Mouse (Mus musculus) midbrain, embryonic 11.5 days (tissue): ENCODE measurements around the gene Actbl2. TPM values are rescaled to one million over a fixed set of nuclear protein-coding genes. Genes with fewer than 3 reads are reported as not detected.

Experiments used
- ATAC-seq: fragments of 200-750 bp; cut with Nextera tagmentation; 2 replicates; pipeline ENCODE4 v1.8.0; 2017; ENCODE audit warnings: moderate TSS enrichment, moderate library complexity; ENCODE audit not compliant: low FRiP score
- DNase-seq: peaks from one replicate; pipeline ENCODE4 v3.0.0; 2015; ENCODE audit warnings: low spot score; ENCODE audit errors: missing footprints
- H3K27ac ChIP-seq: fragments of 300-500 bp; sonication (generic); 2 replicates; pipeline ENCODE4 v1.5.1; 2014; ENCODE audit warnings: low read depth, low read length
- H3K27me3 ChIP-seq: fragments of 300-500 bp; sonication (generic); 2 replicates; pipeline ENCODE4 v1.6.1; 2014; ENCODE audit warnings: mild to moderate bottlenecking, low read length, moderate library complexity, mixed read lengths; ENCODE audit not compliant: control insufficient read depth, insufficient read depth
- H3K36me3 ChIP-seq: fragments of 300-500 bp; sonication (generic); 2 replicates; pipeline ENCODE4 v1.6.1; 2014; ENCODE audit warnings: mild to moderate bottlenecking, low read length, moderate library complexity, mixed read lengths; ENCODE audit not compliant: control insufficient read depth, insufficient read depth
- H3K4me1 ChIP-seq: fragments of 300-500 bp; sonication (generic); 2 replicates; pipeline ENCODE4 v1.6.1; 2014; ENCODE audit warnings: low read length; ENCODE audit not compliant: control insufficient read depth, insufficient read depth
- H3K4me2 ChIP-seq: fragments of 300-500 bp; sonication (generic); 2 replicates; pipeline ENCODE4 v1.6.1; 2014; ENCODE audit warnings: mild to moderate bottlenecking, moderate library complexity
- H3K4me3 ChIP-seq: fragments of 300-500 bp; sonication (generic); 2 replicates; pipeline ENCODE4 v1.5.1; 2014; ENCODE audit warnings: low read depth, low read length
- H3K9ac ChIP-seq: fragments of 300-500 bp; sonication (generic); 2 replicates; pipeline ENCODE4 v1.6.1; 2014; ENCODE audit warnings: low read length
- H3K9me3 ChIP-seq: fragments of 300-500 bp; sonication (generic); 2 replicates; pipeline ENCODE4 v1.6.1; 2016; ENCODE audit warnings: low read length; ENCODE audit not compliant: control insufficient read depth
- WGBS: fragments of 180-500 bp; shearing (Covaris S2); extraction: QIAGEN DNeasy Blood & Tissue Kit; methylation state at CpG from one replicate; pipeline ENCODE4 v1.1.7; 2014; 5-methylcytosine and 5-hydroxymethylcytosine counted together
- polyA plus RNA-seq: library from polyadenylated mRNA; unstranded; fragments of >200 nt; fragmentation: Nextera tagmentation; extraction: Ambion mirVana; gene quantifications from 2 replicates; pipeline ENCODE4 v1.2.1, GENCODE M21; 2014

The Actbl2 gene
- polyA plus RNA-seq, 1 experiment from 2014 or later, result not detected

- H3K9ac ChIP-seq, result no peak overlapping the region
- no peaks in the 10 kb centered on the region for H3K4me1 ChIP-seq
- no peaks in the 10 kb centered on the region for H3K27me3 ChIP-seq
- H3K9me3 ChIP-seq, result peaks cover 4% of the 10 kb centered on the region; the same call in 1 of the 2 replicates
- H3K4me3 ChIP-seq, result no peak overlapping the region
- H3K27ac ChIP-seq, result no peak overlapping the region
- 88% methylated on average over 1 of the region's 1 CpGs for WGBS
- no peaks in the 10 kb centered on the region for H3K36me3 ChIP-seq
- ATAC-seq (no peak), DNase-seq (peak; percentile 73)
- no peak overlapping the region for H3K4me2 ChIP-seq
These were observed 17.5 kb upstream of the Actbl2 start for GRCm38 (mm10) chr13:111237296-111237695.

GRCm38 (mm10) chr13:111237865-111238465 lies 16.8 kb upstream of the Actbl2 start:
- WGBS, result 57% methylated on average over 3 of the region's 3 CpGs
- H3K36me3 ChIP-seq, result no peaks in the 10 kb centered on the region
- no peaks in the 10 kb centered on the region for H3K4me1 ChIP-seq
- H3K4me2 ChIP-seq, result no peak overlapping the region
- ATAC-seq, result peak; percentile 70
- no peak overlapping the region for H3K4me3 ChIP-seq
- H3K9me3 ChIP-seq, result peaks cover 4% of the 10 kb centered on the region; the same call in 1 of the 2 replicates
- peak; percentile 92 for DNase-seq
- H3K27me3 ChIP-seq, result no peaks in the 10 kb centered on the region
- no peak overlapping the region for H3K27ac ChIP-seq
- H3K9ac ChIP-seq, result no peak overlapping the region

- no peak overlapping the region for H3K27ac ChIP-seq
- H3K27me3 ChIP-seq, result no peaks in the 10 kb centered on the region
- H3K9me3 ChIP-seq, result no peaks in the 10 kb centered on the region
- no peak overlapping the region for H3K4me2 ChIP-seq
- H3K36me3 ChIP-seq, result no peaks in the 10 kb centered on the region
- no peak overlapping the region for H3K9ac ChIP-seq
- peak; percentile 57 for DNase-seq
- WGBS, result 86% methylated on average over 5 of the region's 5 CpGs
- H3K4me3 ChIP-seq, result no peak overlapping the region
- H3K4me1 ChIP-seq, result no peaks in the 10 kb centered on the region
- no peak for ATAC-seq
These were observed 3.7 kb upstream of the Actbl2 start for GRCm38 (mm10) chr13:111251106-111251505.

- Histone ChIP-seq H3K9ac (no peak overlapping the region), H3K4me2 (no peak overlapping the region), H3K36me3 (no peaks in the 10 kb centered on the region), H3K4me3 (no peak overlapping the region), H3K9me3 (no peaks in the 10 kb centered on the region), H3K27me3 (no peaks in the 10 kb centered on the region), H3K4me1 (no peaks in the 10 kb centered on the region), H3K27ac (no peak overlapping the region)
- WGBS, result 56% methylated on average over 5 of the region's 5 CpGs
- ATAC-seq (no peak), DNase-seq (no peak)
These were observed 3.0 kb upstream of the Actbl2 start for GRCm38 (mm10) chr13:111251795-111252194.

- no peak overlapping the region for H3K4me3 ChIP-seq
- ATAC-seq (no peak), DNase-seq (no peak)
- no peaks in the 10 kb centered on the region for H3K4me1 ChIP-seq
- no peaks in the 10 kb centered on the region for H3K27me3 ChIP-seq
- no peak overlapping the region for H3K4me2 ChIP-seq
- H3K9me3 ChIP-seq, result no peaks in the 10 kb centered on the region
- H3K27ac ChIP-seq, result no peak overlapping the region
- no peaks in the 10 kb centered on the region for H3K36me3 ChIP-seq
- 74% methylated on average over 4 of the region's 4 CpGs for WGBS
- H3K9ac ChIP-seq, result no peak overlapping the region
These were observed 3.2 kb downstream of the Actbl2 start for GRCm38 (mm10) chr13:111258016-111258415.

GRCm38 (mm10) chr13:111258424-111259092 lies 3.7 kb downstream of the Actbl2 start:
- Histone ChIP-seq H3K4me3 (no peak overlapping the region), H3K4me2 (no peak overlapping the region), H3K27ac (no peak overlapping the region), H3K36me3 (no peaks in the 10 kb centered on the region), H3K4me1 (no peaks in the 10 kb centered on the region), H3K27me3 (no peaks in the 10 kb centered on the region), H3K9me3 (no peaks in the 10 kb centered on the region), H3K9ac (no peak overlapping the region)
- ATAC-seq, result no peak
- no peak for DNase-seq
- WGBS, result 84% methylated on average over 11 of the region's 11 CpGs

GRCm38 (mm10) chr13:111259093-111259491 lies 4.3 kb downstream of the Actbl2 start:
- 55% methylated on average over 6 of the region's 6 CpGs for WGBS
- Histone ChIP-seq H3K9me3 (no peaks in the 10 kb centered on the region), H3K36me3 (no peaks in the 10 kb centered on the region), H3K4me2 (no peak overlapping the region), H3K27ac (no peak overlapping the region), H3K4me1 (no peaks in the 10 kb centered on the region), H3K9ac (no peak overlapping the region), H3K4me3 (no peak overlapping the region), H3K27me3 (no peaks in the 10 kb centered on the region)
- DNase-seq (no peak), ATAC-seq (no peak)

GRCm38 (mm10) chr13:111259711-111260110 lies 4.9 kb downstream of the Actbl2 start:
- no peaks in the 10 kb centered on the region for H3K4me1 ChIP-seq
- DNase-seq, result no peak
- ATAC-seq, result no peak
- H3K9ac ChIP-seq, result no peak overlapping the region
- no peaks in the 10 kb centered on the region for H3K27me3 ChIP-seq
- H3K4me2 ChIP-seq, result no peak overlapping the region
- H3K36me3 ChIP-seq, result no peaks in the 10 kb centered on the region
- H3K4me3 ChIP-seq, result no peak overlapping the region
- WGBS, result 84% methylated on average over 7 of the region's 7 CpGs
- no peaks in the 10 kb centered on the region for H3K9me3 ChIP-seq
- H3K27ac ChIP-seq, result no peak overlapping the region

GRCm38 (mm10) chr13:111263186-111263585 lies 8.4 kb downstream of the Actbl2 start:
- no peak overlapping the region for H3K4me3 ChIP-seq
- no peaks in the 10 kb centered on the region for H3K9me3 ChIP-seq
- H3K27me3 ChIP-seq, result no peaks in the 10 kb centered on the region
- H3K9ac ChIP-seq, result no peak overlapping the region
- H3K36me3 ChIP-seq, result no peaks in the 10 kb centered on the region
- H3K4me1 ChIP-seq, result no peaks in the 10 kb centered on the region; the same call in 1 of the 2 replicates
- 71% methylated on average over 2 of the region's 2 CpGs for WGBS
- H3K27ac ChIP-seq, result no peak overlapping the region
- DNase-seq (no peak), ATAC-seq (no peak)
- no peak overlapping the region for H3K4me2 ChIP-seq
